Mouse (Mus musculus): Measurements from ENCODE around the gene Igsf8.

The Igsf8 gene

GRCm38 (mm10) chr1:172274116-172274515 is 12.7 kb downstream of the Igsf8 start:
- no peak for DNase-seq

- no peak for DNase-seq
These were observed 13.1 kb downstream of the Igsf8 start for GRCm38 (mm10) chr1:172274547-172274946.

GRCm38 (mm10) chr1:172277172-172277571 is 15.7 kb downstream of the Igsf8 start:
- no peak for DNase-seq

GRCm38 (mm10) chr1:172278328-172278727 is 16.9 kb downstream of the Igsf8 start:
- no peak for DNase-seq

GRCm38 (mm10) chr1:172279768-172280509 is 18.5 kb downstream of the Igsf8 start:
- no peak for DNase-seq

- no peak for DNase-seq
These were observed 20.2 kb downstream of the Igsf8 start for GRCm38 (mm10) chr1:172281522-172282254.

- DNase-seq, result no peak
These were observed 21.6 kb downstream of the Igsf8 start for GRCm38 (mm10) chr1:172283073-172283472.

- no peak for DNase-seq
These were observed 22.8 kb downstream of the Igsf8 start for GRCm38 (mm10) chr1:172284221-172284620.

GRCm38 (mm10) chr1:172286740-172287139 is 25.3 kb downstream of the Igsf8 start:
- no peak for DNase-seq

- DNase-seq, result no peak
These were observed 27.6 kb downstream of the Igsf8 start for GRCm38 (mm10) chr1:172288900-172289616.

- DNase-seq, result no peak
These were observed 28.1 kb downstream of the Igsf8 start for GRCm38 (mm10) chr1:172289617-172289946.

GRCm38 (mm10) chr1:172292880-172293279 is 31.4 kb downstream of the Igsf8 start:
- DNase-seq, result no peak

- no peak for DNase-seq
These were observed 32.0 kb downstream of the Igsf8 start for GRCm38 (mm10) chr1:172293449-172293848.

- peak; percentile 47 for DNase-seq
These were observed 34.3 kb downstream of the Igsf8 start for GRCm38 (mm10) chr1:172295751-172296197.

GRCm38 (mm10) chr1:172296816-172297510 is 35.5 kb downstream of the Igsf8 start:
- no peak for DNase-seq

GRCm38 (mm10) chr1:172297611-172298537 is 36.4 kb downstream of the Igsf8 start, which contains the start of gene Atp1a2:
Atp1a2 (minus strand) TSS chr1:172298064.
- DNase-seq, result peak; percentile 66

GRCm38 (mm10) chr1:172299528-172299927 is 38.1 kb downstream of the Igsf8 start:
- DNase-seq, result no peak

GRCm38 (mm10) chr1:172300247-172300646 is 38.8 kb downstream of the Igsf8 start:
- DNase-seq, result peak; percentile 35

GRCm38 (mm10) chr1:172301180-172301579 is 39.7 kb downstream of the Igsf8 start:
- DNase-seq, result no peak

GRCm38 (mm10) chr1:172302311-172302710 is 40.9 kb downstream of the Igsf8 start:
- no peak for DNase-seq

GRCm38 (mm10) chr1:172302851-172303250 is 41.4 kb downstream of the Igsf8 start:
- DNase-seq, result no peak

GRCm38 (mm10) chr1:172304443-172304842 is 43.0 kb downstream of the Igsf8 start:
- no peak for DNase-seq
